Mouse (Mus musculus) MEL (cell line): Measurements from ENCODE around the gene Upk3a. TPM values are rescaled to one million over a fixed set of nuclear protein-coding genes. Genes with fewer than 3 reads are reported as not detected.
"Not testable (repeated sequence)": the region's sequence is repeated elsewhere in the genome, so short reads cannot be mapped to it uniquely, and the experiment has no call there.

Source experiments
- DNase-seq: peaks from one replicate; pipeline ENCODE4 v3.0.0; 2011; ENCODE audit warnings: low read depth, low spot score
- H3K27ac ChIP-seq: 2 replicates; pipeline ENCODE4 v1.5.1; 2012; ENCODE audit warnings: low read depth, mild to moderate bottlenecking, control low read depth, low read length, moderate library complexity; ENCODE audit not compliant: control insufficient read depth
- H3K27me3 ChIP-seq, 2 experiments: fragments of 150-350 bp in 1 of 2; sonication (generic) in 1 of 2; 2 replicates each; pipeline ENCODE4 v1.6.1; 2012; ENCODE audit warnings: low read length in 2 of 2, mild to moderate bottlenecking in 2 of 2, improper control_type of control experiment in 1 of 2, moderate library complexity in 1 of 2; ENCODE audit not compliant: insufficient read depth in 2 of 2, control insufficient read depth in 1 of 2
- H3K36me3 ChIP-seq, 2 experiments: 2 replicates each; pipeline ENCODE4 v1.6.1; 2012 to 2014; ENCODE audit warnings: low read length in 2 of 2, improper control_type of control experiment in 1 of 2, inconsistent platforms in 1 of 2, mild to moderate bottlenecking in 1 of 2; ENCODE audit not compliant: insufficient read depth in 2 of 2, control insufficient read depth in 1 of 2
- H3K4me1 ChIP-seq, 2 experiments: fragments of 150-350 bp in 1 of 2; sonication (generic) in 1 of 2; 2 replicates each; pipeline ENCODE4 v1.6.1; 2012; ENCODE audit warnings: low read length in 2 of 2, improper control_type of control experiment in 1 of 2, mild to moderate bottlenecking in 1 of 2; ENCODE audit not compliant: insufficient read depth in 2 of 2, control insufficient read depth in 1 of 2
- H3K4me3 ChIP-seq, 2 experiments: fragments of 150-350 bp in 1 of 2; sonication (generic) in 1 of 2; 2 replicates each; pipeline ENCODE4 v1.5.1; 2012; ENCODE audit warnings: low read depth in 2 of 2, low read length in 2 of 2, mild to moderate bottlenecking in 2 of 2, moderate library complexity in 2 of 2, control low read depth in 1 of 2, improper control_type of control experiment in 1 of 2; ENCODE audit not compliant: control insufficient read depth in 1 of 2, insufficient read depth in 1 of 2
- H3K79me2 ChIP-seq: 2 replicates; pipeline ENCODE4 v1.6.1; 2012; ENCODE audit warnings: mild to moderate bottlenecking, low read length, moderate library complexity; ENCODE audit not compliant: control insufficient read depth, poor library complexity, insufficient read depth
- H3K9ac ChIP-seq: 2 replicates; pipeline ENCODE4 v1.6.1; 2012; ENCODE audit warnings: low read depth, mild to moderate bottlenecking, control low read depth, low read length, moderate library complexity; ENCODE audit not compliant: control insufficient read depth, poor library complexity, severe bottlenecking
- H3K9me3 ChIP-seq: fragments of 150-350 bp; sonication (generic); replicated peaks from 2 replicates; pipeline ENCODE4 v1.6.1; 2012; ENCODE audit warnings: mild to moderate bottlenecking, low read length, improper control_type of control experiment, moderate library complexity; ENCODE audit not compliant: insufficient read depth
- E2F4 ChIP-seq: IDR thresholded peaks from 2 replicates; pipeline ENCODE4 v1.6.1; 2011; ENCODE audit warnings: low read depth, low read length, improper control_type of control experiment, borderline replicate concordance
- GATA1 ChIP-seq: IDR thresholded peaks from 2 replicates; pipeline ENCODE4 v1.6.1; 2011; ENCODE audit warnings: low read depth, low read length, improper control_type of control experiment
- MAFK ChIP-seq: IDR thresholded peaks from 2 replicates; pipeline ENCODE4 v1.6.1; 2011; ENCODE audit warnings: low read depth, mild to moderate bottlenecking, low read length, improper control_type of control experiment, borderline replicate concordance
- MYB ChIP-seq: IDR thresholded peaks from 2 replicates; pipeline ENCODE4 v1.6.1; 2011; ENCODE audit warnings: mild to moderate bottlenecking, low read depth, low read length, improper control_type of control experiment
- MYC ChIP-seq: IDR thresholded peaks from 2 replicates; pipeline ENCODE4 v1.6.1; 2011; ENCODE audit warnings: low read depth, mild to moderate bottlenecking, low read length, improper control_type of control experiment, moderate library complexity
- POLR2AphosphoS5 ChIP-seq: IDR thresholded peaks from 2 replicates; pipeline ENCODE4 v1.6.1; 2012; ENCODE audit warnings: low read depth, borderline replicate concordance, mild to moderate bottlenecking, inconsistent platforms, low read length, moderate library complexity, mixed read lengths
- SIN3A ChIP-seq: IDR thresholded peaks from 2 replicates; pipeline ENCODE4 v1.6.1; 2012; ENCODE audit warnings: low read length, improper control_type of control experiment, inconsistent platforms
- SMC3 ChIP-seq: IDR thresholded peaks from 2 replicates; pipeline ENCODE4 v1.6.1; 2011; ENCODE audit warnings: low read depth, low read length, improper control_type of control experiment
- ZC3H11A ChIP-seq: IDR thresholded peaks from 2 replicates; pipeline ENCODE4 v1.6.1; 2012; ENCODE audit warnings: low read depth, mild to moderate bottlenecking, inconsistent platforms, low read length, improper control_type of control experiment
- ZKSCAN1 ChIP-seq: IDR thresholded peaks from 2 replicates; pipeline ENCODE4 v1.6.1; 2012; ENCODE audit warnings: low read depth, mild to moderate bottlenecking, inconsistent platforms, low read length, improper control_type of control experiment, moderate library complexity
- polyA plus RNA-seq, 2 experiments: library from polyadenylated mRNA; stranded (reverse) in 1 of 2; unstranded in 1 of 2; fragments of >175 nt in 1 of 2; fragments of >200 nt in 1 of 2; gene quantifications; 2 replicates each; pipeline versions ENCODE4 v1.2.1 to v1.2.4; 2012; ENCODE audit warnings: low replicate concordance in 2 of 2, low read depth in 1 of 2; ENCODE audit not compliant: insufficient read length in 2 of 2, insufficient read depth in 1 of 2, missing spikeins in 1 of 2
- total RNA-seq: library from RNA; depleted of rRNA; stranded (reverse); fragments of 300-350 nt; gene quantifications from 2 replicates; pipeline ENCODE4 v1.2.3, GENCODE M21; 2012

Gene Upk3a
- total and polyA plus RNA-seq, 3 experiments, result not detected

GRCm38 (mm10) chr15:85027740-85028139, 10.8 kb downstream of the Upk3a start:
- Histone ChIP-seq H3K4me3 (no peak overlapping the region), H3K27ac (no peak overlapping the region)
- TF ChIP-seq MYC (no peak), MYB (no peak), ZKSCAN1 (no peak), SMC3 (no peak), E2F4 (no peak), ZC3H11A (no peak), POLR2AphosphoS5 (no peak), GATA1 (no peak), MAFK (no peak)
- TF ChIP-seq, all 39 proteins: peak for 0
- no peaks in the 10 kb centered on the region for H3K27me3 ChIP-seq
- H3K4me1 ChIP-seq, result no peaks in the 10 kb centered on the region
- no peak for DNase-seq
- H3K36me3 ChIP-seq, result no peaks in the 10 kb centered on the region
- H3K9ac ChIP-seq, result no peak overlapping the region
- no peaks in the 10 kb centered on the region for H3K79me2 ChIP-seq
- H3K9me3 ChIP-seq, result no peaks in the 10 kb centered on the region

- not testable (repeated sequence) for H3K36me3 ChIP-seq, H3K9me3 ChIP-seq, H3K4me1 ChIP-seq, H3K4me3 ChIP-seq, H3K79me2 ChIP-seq, H3K27me3 ChIP-seq, H3K27ac ChIP-seq, DNase-seq, H3K9ac ChIP-seq
Measured at GRCm38 (mm10) chr15:85028648-85029047, 11.7 kb downstream of the Upk3a start, which contains the start of gene Fam118a. Gene Fam118a (plus strand): TSS chr15:85028948.

- not testable (repeated sequence) for H3K27me3 ChIP-seq, H3K27ac ChIP-seq, H3K79me2 ChIP-seq, H3K9ac ChIP-seq, H3K4me3 ChIP-seq, H3K9me3 ChIP-seq, H3K4me1 ChIP-seq, DNase-seq, H3K36me3 ChIP-seq
Measured at GRCm38 (mm10) chr15:85030643-85031042, 13.7 kb downstream of the Upk3a start.

GRCm38 (mm10) chr15:85031866-85032265, 14.9 kb downstream of the Upk3a start:
- TF ChIP-seq SIN3A (no peak), MYB (no peak)
- Histone ChIP-seq H3K9me3 (no peaks in the 10 kb centered on the region), H3K27me3 (no peaks in the 10 kb centered on the region)

GRCm38 (mm10) chr15:85033916-85034315, 17.0 kb downstream of the Upk3a start:
- H3K4me3 ChIP-seq, H3K27ac ChIP-seq, DNase-seq, H3K9me3 ChIP-seq, H3K79me2 ChIP-seq, H3K9ac ChIP-seq, H3K27me3 ChIP-seq: not testable (repeated sequence)
- peaks cover 0 to 14% of the 10 kb centered on the region in 2 experiments; a peak in 2 of 4 replicates for H3K36me3 ChIP-seq
- H3K4me1 ChIP-seq, result peaks cover 0 to 18% of the 10 kb centered on the region in 2 experiments; a peak in 2 of 4 replicates

More at GRCm38 (mm10) chr15:85031866-85032265, 14.9 kb downstream of the Upk3a start:
- Histone ChIP-seq H3K4me1 (peaks cover 0 to 8% of the 10 kb centered on the region in 2 experiments; a peak in 2 of 4 replicates), H3K4me3 (no peak overlapping the region), H3K36me3 (peaks cover 0 to 6% of the 10 kb centered on the region in 2 experiments; a peak in 1 of 4 replicates), H3K27ac (no peak overlapping the region), H3K79me2 (no peaks in the 10 kb centered on the region), H3K9ac (no peak overlapping the region)
- no peak for DNase-seq
